Mouse (Mus musculus) heart, adult 2 months (tissue): Measurements from ENCODE around the gene Thegl.

Experiments used
- CTCF ChIP-seq: fragments of 200-600 bp; IDR thresholded peaks from 2 replicates; pipeline ENCODE4 v1.8.1; 2022; ENCODE audit warnings: antibody characterized with exemption, mild to moderate bottlenecking, moderate library complexity
- EP300 ChIP-seq: fragments of 200-500 bp; IDR thresholded peaks from 2 replicates; pipeline ENCODE4 v1.6.1; 2011; ENCODE audit warnings: low read depth, low read length, control low read depth; ENCODE audit not compliant: insufficient read depth
- POLR2A ChIP-seq: fragments of 200-500 bp; IDR thresholded peaks from 2 replicates; pipeline ENCODE4 v1.6.1; 2011; ENCODE audit warnings: mild to moderate bottlenecking, low read depth, low read length, control low read depth; ENCODE audit not compliant: insufficient read depth

- TF ChIP-seq POLR2A (no peak), CTCF (no peak), EP300 (no peak)
Observed at GRCm38 (mm10) chr5:77074914-77075313, 59.1 kb downstream of the Thegl start.
